Mouse (Mus musculus): Measurements from ENCODE around the gene Plce1. TPM values are rescaled to one million over a fixed set of nuclear protein-coding genes. Genes with fewer than 3 reads are reported as not detected.
"Not testable (repeated sequence)": the region's sequence is repeated elsewhere in the genome, so short reads cannot be mapped to it uniquely, and the experiment has no call there.

Gene Plce1
- polyA plus RNA-seq, 1 experiment from 2014 or later = 3.0 TPM

DNA sequence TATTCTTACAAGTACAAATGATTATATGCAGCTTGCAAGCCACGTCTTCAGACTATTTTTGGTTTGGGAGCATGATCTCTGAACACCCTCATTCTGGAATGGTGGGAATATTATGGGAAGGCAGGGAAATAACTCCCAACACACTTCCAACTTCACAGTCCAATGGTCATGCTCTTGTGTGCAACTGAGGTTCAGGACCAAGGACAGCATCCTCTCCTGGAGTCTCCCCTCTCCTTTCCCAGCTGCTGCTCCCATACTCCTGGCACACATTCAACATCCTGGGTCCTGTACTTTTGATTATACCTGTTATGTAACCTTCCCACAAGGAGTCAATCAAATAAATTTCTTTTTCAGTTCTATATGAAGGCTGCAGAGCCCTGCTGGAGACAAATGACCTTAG is 77.9 kb downstream of the Plce1 start:
- 76% methylated on average over 1 of the region's 1 CpGs for WGBS

DNA sequence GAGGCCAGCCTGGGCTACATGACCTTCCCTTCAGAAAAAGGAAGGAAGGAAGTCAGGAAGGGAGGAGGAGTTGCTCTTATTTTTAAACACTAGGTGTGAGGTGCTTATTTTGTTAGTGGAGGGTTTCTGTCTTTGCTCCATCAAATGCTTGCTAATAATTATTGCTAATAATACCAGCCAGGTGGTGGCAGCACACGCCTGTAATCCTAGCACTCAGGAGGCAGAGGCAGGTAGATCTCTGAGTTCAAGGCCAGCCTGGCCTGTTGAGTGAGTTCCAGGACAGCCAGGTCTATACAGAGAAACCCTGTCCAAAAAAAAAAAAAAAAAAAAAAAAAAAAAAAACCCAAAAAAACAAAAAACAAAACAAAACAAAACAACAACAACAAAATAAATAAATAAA is 81.0 kb downstream of the Plce1 start:
- not testable (repeated sequence) for ATAC-seq; H3K27ac ChIP-seq (ENCODE audit: low read depth, low read length)

More for the DNA sequence above, 77.9 kb downstream of the Plce1 start:
- Histone ChIP-seq H3K9me3 (ENCODE audit: control insufficient read depth, low read length) (no peaks in the 10 kb centered on the region), H3K9ac (ENCODE audit: low read depth, low read length) (no peak overlapping the region), H3K4me3 (ENCODE audit: low read length) (no peak overlapping the region), H3K36me3 (ENCODE audit: control insufficient read depth, insufficient read depth, low read length) (no peaks in the 10 kb centered on the region), H3K27me3 (replicated peaks; ENCODE audit: control insufficient read depth, insufficient read depth, low read length) (no peaks in the 10 kb centered on the region), H3K27ac (ENCODE audit: low read depth, low read length) (no peak overlapping the region), H3K4me1 (ENCODE audit: control insufficient read depth, insufficient read depth, low read depth, low read length) (no peaks in the 10 kb centered on the region), H3K4me2 (ENCODE audit: low read length) (no peak overlapping the region)
- no peak for ATAC-seq

DNA sequence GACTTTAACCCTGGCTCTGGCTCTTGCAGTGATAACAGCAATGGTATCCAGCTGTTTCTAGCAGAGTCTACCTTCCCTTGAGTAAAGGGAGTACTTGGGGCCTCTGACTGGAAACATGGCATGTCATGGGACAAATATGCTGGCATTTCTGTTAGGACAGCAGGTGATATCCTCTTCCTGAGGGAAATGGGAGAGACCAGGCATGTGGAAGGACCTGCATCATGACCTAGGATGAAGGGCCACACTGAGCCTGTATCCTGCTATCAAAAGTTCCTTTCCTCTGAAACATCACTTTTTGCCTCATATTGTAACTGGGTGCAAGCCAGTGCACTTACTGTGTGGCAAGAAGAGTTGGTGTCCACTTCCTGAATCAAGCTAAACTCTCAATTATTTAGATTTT is 85.2 kb downstream of the Plce1 start:
- H3K27ac ChIP-seq (ENCODE audit: low read depth, low read length) = no peak overlapping the region
- no peaks in the 10 kb centered on the region for H3K9me3 ChIP-seq (ENCODE audit: control insufficient read depth, low read length)
- no peak overlapping the region for H3K4me2 ChIP-seq (ENCODE audit: low read length)
- H3K4me3 ChIP-seq (ENCODE audit: low read length) = no peak overlapping the region
- ATAC-seq = no peak
- H3K36me3 ChIP-seq (ENCODE audit: control insufficient read depth, insufficient read depth, low read length) = no peaks in the 10 kb centered on the region
- no peaks in the 10 kb centered on the region for H3K27me3 ChIP-seq (replicated peaks; ENCODE audit: control insufficient read depth, insufficient read depth, low read length)
- H3K9ac ChIP-seq (ENCODE audit: low read depth, low read length) = no peak overlapping the region
- peaks cover 7% of the 10 kb centered on the region for H3K4me1 ChIP-seq (ENCODE audit: control insufficient read depth, insufficient read depth, low read depth, low read length)

More for the DNA sequence above, 81.0 kb downstream of the Plce1 start:
- not testable (repeated sequence) for H3K4me2 ChIP-seq (ENCODE audit: low read length); H3K36me3 ChIP-seq (ENCODE audit: control insufficient read depth, insufficient read depth, low read length); H3K4me1 ChIP-seq (ENCODE audit: control insufficient read depth, insufficient read depth, low read depth, low read length); H3K4me3 ChIP-seq (ENCODE audit: low read length); H3K9me3 ChIP-seq (ENCODE audit: control insufficient read depth, low read length); H3K27me3 ChIP-seq (replicated peaks; ENCODE audit: control insufficient read depth, insufficient read depth, low read length); H3K9ac ChIP-seq (ENCODE audit: low read depth, low read length)
- 96% methylated on average over 1 of the region's 1 CpGs for WGBS

DNA sequence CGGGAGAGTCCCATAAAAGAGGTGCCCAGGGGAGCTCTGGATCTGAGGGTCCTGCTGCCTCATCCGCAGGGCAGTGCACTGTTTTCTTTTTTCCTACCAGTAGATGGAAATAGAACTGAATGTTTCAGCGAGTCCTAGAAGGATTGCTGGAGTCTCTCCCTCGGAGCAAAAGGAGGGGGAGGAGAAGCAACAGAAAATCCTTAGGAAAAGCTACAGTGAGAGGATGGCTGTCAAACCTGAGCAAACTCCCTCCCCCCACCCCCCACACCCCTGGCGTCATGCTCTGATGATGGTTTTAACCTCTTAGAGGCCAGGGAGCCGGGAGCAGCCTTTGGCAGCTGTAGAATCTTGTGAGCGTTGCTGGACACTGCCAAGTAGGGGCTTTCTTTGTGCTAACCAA is 85.8 kb downstream of the Plce1 start:
- Histone ChIP-seq H3K9ac (ENCODE audit: low read depth, low read length) (peak overlapping the region; percentile 47; the same call in 1 of the 2 replicates), H3K36me3 (ENCODE audit: control insufficient read depth, insufficient read depth, low read length) (no peaks in the 10 kb centered on the region), H3K27me3 (replicated peaks; ENCODE audit: control insufficient read depth, insufficient read depth, low read length) (no peaks in the 10 kb centered on the region), H3K4me3 (ENCODE audit: low read length) (no peak overlapping the region), H3K27ac (ENCODE audit: low read depth, low read length) (0 out of 2 replicates have a peak overlapping the region, but pooled peaks have one; percentile 14), H3K4me1 (ENCODE audit: control insufficient read depth, insufficient read depth, low read depth, low read length) (peaks cover 7% of the 10 kb centered on the region), H3K9me3 (ENCODE audit: control insufficient read depth, low read length) (no peaks in the 10 kb centered on the region), H3K4me2 (ENCODE audit: low read length) (peak overlapping the region; percentile 50)
- 9% methylated on average over 7 of the region's 7 CpGs for WGBS
- ATAC-seq = peak; percentile 91

DNA sequence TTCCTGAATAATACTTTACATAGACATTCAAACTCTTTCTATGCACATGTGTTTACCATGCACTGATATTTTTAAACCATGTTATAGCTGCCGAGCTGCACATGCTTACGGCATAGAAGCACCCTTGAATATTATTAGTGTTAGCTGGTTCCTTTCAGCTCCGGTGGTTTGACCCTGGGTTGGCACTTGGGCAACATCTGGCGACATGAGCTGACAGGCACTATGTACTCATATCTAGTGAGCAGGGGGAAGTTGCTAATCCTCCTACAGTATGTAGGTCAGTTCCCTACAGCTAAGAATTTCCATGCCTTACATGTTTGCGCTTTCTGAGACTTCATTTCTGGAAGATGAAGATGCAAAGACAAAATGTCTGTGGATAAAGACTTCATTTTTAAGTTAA is 86.4 kb downstream of the Plce1 start:
- no peaks in the 10 kb centered on the region for H3K36me3 ChIP-seq (ENCODE audit: control insufficient read depth, insufficient read depth, low read length)
- no peak; the same call in 1 of the 2 replicates for ATAC-seq
- WGBS = 53% methylated on average over 5 of the region's 5 CpGs
- no peak overlapping the region; the same call in 1 of the 2 replicates for H3K4me2 ChIP-seq (ENCODE audit: low read length)
- no peak overlapping the region for H3K9ac ChIP-seq (ENCODE audit: low read depth, low read length)
- H3K27me3 ChIP-seq (replicated peaks; ENCODE audit: control insufficient read depth, insufficient read depth, low read length) = no peaks in the 10 kb centered on the region
- no peak overlapping the region for H3K27ac ChIP-seq (ENCODE audit: low read depth, low read length)
- no peaks in the 10 kb centered on the region for H3K9me3 ChIP-seq (ENCODE audit: control insufficient read depth, low read length)
- H3K4me1 ChIP-seq (ENCODE audit: control insufficient read depth, insufficient read depth, low read depth, low read length) = peaks cover 7% of the 10 kb centered on the region
- H3K4me3 ChIP-seq (ENCODE audit: low read length) = no peak overlapping the region

DNA sequence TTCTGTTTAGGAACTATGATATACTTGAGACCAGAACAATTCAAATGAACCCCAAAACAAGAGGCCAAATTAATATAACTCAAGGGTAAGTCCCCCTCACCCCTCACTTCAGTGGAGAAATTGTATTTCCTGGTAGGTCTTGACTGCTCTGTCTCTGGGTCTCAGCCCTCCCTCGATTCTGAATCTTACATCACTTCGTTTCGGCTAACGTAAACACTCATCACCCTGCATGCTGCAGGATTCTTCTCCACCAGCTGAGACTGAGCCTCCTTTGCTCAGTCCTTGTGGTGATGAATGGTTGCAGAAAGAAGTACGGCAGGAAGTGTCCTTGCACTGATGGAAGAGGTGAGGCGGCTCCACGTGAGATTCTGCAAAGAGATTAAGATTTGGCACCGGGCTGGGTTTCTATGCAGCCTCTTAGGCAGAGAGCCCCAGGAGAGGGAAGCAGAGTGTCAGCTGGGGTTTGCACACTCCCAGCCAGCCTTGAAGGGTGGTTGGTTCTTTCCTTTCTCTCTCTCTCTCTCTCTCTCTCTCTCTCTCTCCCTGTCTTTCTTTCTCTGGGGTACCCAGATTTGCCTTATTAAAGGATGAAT is 97.7 kb downstream of the Plce1 start:
- WGBS = 47% methylated on average over 8 of the region's 8 CpGs
- H3K9me3 ChIP-seq (ENCODE audit: control insufficient read depth, low read length) = no peaks in the 10 kb centered on the region
- peak; percentile 60 for ATAC-seq
- H3K4me2 ChIP-seq (ENCODE audit: low read length) = peak overlapping the region; percentile 6
- H3K27me3 ChIP-seq (replicated peaks; ENCODE audit: control insufficient read depth, insufficient read depth, low read length) = no peaks in the 10 kb centered on the region
- H3K36me3 ChIP-seq (ENCODE audit: control insufficient read depth, insufficient read depth, low read length) = no peaks in the 10 kb centered on the region
- peaks cover 3% of the 10 kb centered on the region for H3K4me1 ChIP-seq (ENCODE audit: control insufficient read depth, insufficient read depth, low read depth, low read length)
- H3K4me3 ChIP-seq (ENCODE audit: low read length) = no peak overlapping the region
- H3K27ac ChIP-seq (ENCODE audit: low read depth, low read length) = no peak overlapping the region
- no peak overlapping the region for H3K9ac ChIP-seq (ENCODE audit: low read depth, low read length)

DNA sequence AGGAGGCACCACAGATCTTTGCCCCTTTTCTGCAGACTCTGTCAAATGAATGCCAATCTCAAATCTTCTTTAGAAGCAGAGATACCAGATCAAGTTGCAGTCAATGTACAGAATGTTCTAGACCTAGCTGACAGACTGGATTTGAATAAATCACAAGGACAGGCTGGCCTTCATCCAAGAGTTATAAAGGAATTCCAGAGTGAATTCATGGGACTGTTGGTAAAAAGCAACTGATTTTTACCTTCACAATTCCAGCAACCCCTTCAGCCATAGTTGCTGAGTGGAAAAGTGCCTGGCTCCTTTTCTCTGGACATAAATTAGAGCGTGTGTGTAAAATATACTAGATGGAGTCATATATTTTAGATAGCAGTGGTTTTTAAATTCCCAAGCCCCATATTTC is 102.0 kb downstream of the Plce1 start:
- WGBS = 100% methylated on average over 1 of the region's 1 CpGs

DNA sequence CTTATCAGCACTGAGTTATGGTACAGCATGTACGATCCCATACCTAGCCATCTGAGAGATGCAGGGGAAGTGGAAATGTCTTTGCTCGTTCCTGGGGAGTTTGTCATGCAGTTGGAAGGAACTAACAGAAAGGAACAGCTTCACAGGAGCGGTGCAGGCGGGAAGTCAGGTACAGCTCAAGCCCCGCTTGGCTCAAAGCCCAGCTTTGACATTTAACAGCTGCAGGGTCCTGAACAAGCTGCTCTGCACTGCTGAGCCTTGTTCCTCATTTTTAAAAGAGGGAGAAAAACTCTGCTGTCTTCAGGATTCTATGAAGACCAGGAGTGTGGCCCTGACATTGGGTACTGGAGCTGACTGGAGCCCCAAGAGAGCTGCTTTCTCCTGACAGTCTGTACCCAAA is 106.7 kb downstream of the Plce1 start:
- H3K36me3 ChIP-seq (ENCODE audit: control insufficient read depth, insufficient read depth, low read length) = no peaks in the 10 kb centered on the region
- no peaks in the 10 kb centered on the region; the same call in 1 of the 2 replicates for H3K4me1 ChIP-seq (ENCODE audit: control insufficient read depth, insufficient read depth, low read depth, low read length)
- no peaks in the 10 kb centered on the region for H3K27me3 ChIP-seq (replicated peaks; ENCODE audit: control insufficient read depth, insufficient read depth, low read length)
- no peak overlapping the region for H3K4me2 ChIP-seq (ENCODE audit: low read length)
- no peak overlapping the region for H3K27ac ChIP-seq (ENCODE audit: low read depth, low read length)
- 60% methylated on average over 5 of the region's 5 CpGs for WGBS
- no peak overlapping the region for H3K9ac ChIP-seq (ENCODE audit: low read depth, low read length)
- ATAC-seq = peak; percentile 48; the same call in 1 of the 2 replicates
- H3K4me3 ChIP-seq (ENCODE audit: low read length) = no peak overlapping the region
- H3K9me3 ChIP-seq (ENCODE audit: control insufficient read depth, low read length) = no peaks in the 10 kb centered on the region

More for the DNA sequence above, 102.0 kb downstream of the Plce1 start:
- Histone ChIP-seq H3K4me3 (ENCODE audit: low read length) (no peak overlapping the region), H3K4me2 (ENCODE audit: low read length) (no peak overlapping the region), H3K4me1 (ENCODE audit: control insufficient read depth, insufficient read depth, low read depth, low read length) (peaks cover 3% of the 10 kb centered on the region), H3K27me3 (replicated peaks; ENCODE audit: control insufficient read depth, insufficient read depth, low read length) (no peaks in the 10 kb centered on the region), H3K9me3 (ENCODE audit: control insufficient read depth, low read length) (no peaks in the 10 kb centered on the region), H3K9ac (ENCODE audit: low read depth, low read length) (no peak overlapping the region), H3K27ac (ENCODE audit: low read depth, low read length) (no peak overlapping the region), H3K36me3 (ENCODE audit: control insufficient read depth, insufficient read depth, low read length) (no peaks in the 10 kb centered on the region)
- ATAC-seq = no peak

DNA sequence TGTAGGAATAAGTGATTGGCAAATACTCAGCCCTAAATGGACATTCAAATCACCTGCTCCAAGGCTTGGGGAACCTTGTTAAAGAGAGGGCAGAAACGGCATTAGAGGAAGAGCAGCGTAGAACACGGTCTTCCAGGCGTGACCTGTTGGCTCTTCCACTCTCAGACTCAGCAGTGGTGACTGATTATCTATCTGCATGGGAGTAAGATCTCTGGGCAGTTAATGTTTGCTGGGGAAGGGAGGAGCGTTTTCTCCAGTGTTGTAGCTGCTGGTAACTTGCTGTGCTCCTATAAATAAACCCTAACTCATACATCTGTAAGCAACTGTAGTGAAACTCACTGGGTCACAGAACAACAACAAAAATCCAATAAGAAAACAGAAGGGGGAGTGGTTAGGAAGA is 108.6 kb downstream of the Plce1 start:
- 69% methylated on average over 5 of the region's 5 CpGs for WGBS
- no peaks in the 10 kb centered on the region for H3K36me3 ChIP-seq (ENCODE audit: control insufficient read depth, insufficient read depth, low read length)

More for the DNA sequence above, 108.6 kb downstream of the Plce1 start:
- no peaks in the 10 kb centered on the region for H3K9me3 ChIP-seq (ENCODE audit: control insufficient read depth, low read length)
- no peak overlapping the region for H3K4me3 ChIP-seq (ENCODE audit: low read length)
- H3K4me2 ChIP-seq (ENCODE audit: low read length) = no peak overlapping the region
- H3K4me1 ChIP-seq (ENCODE audit: control insufficient read depth, insufficient read depth, low read depth, low read length) = peaks cover 5% of the 10 kb centered on the region; the same call in 1 of the 2 replicates
- H3K9ac ChIP-seq (ENCODE audit: low read depth, low read length) = no peak overlapping the region
- H3K27ac ChIP-seq (ENCODE audit: low read depth, low read length) = no peak overlapping the region
- H3K27me3 ChIP-seq (replicated peaks; ENCODE audit: control insufficient read depth, insufficient read depth, low read length) = no peaks in the 10 kb centered on the region
- no peak for ATAC-seq
